13 mouse cellular contexts compared by ENCODE assay signal in the genomic region with DNA sequence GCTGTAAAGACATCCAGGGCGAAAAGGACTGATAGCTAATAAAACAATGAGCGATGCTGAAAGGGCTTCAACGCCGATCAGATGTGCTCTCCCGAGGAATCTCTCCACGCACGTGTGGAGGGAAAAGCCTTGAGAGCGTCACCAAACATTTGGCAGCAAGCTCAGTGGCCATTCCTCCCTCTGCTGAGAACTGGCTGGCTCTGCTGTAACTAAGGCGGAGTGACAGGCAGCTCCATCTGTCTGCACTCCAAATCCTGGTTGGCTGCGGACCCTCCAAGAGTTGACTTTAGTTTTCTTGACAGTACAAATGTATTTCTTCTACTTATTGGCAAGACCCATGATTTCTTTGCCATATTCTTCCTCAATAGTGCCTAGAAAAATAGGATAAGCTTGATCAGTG.
DNase-seq lines count a peak whose midpoint lies in the region; ATAC-seq and TF ChIP-seq lines count a peak whose summit lies in the region.
"Had no signal": no experiment of that assay in that cellular context is flagged by ENCODE, and none has a peak within 500 bp of the region (broad histone marks: within the 10 kb centered on the region; RNA-seq: fewer than 3 reads in every experiment).

No protein-coding gene starts in this region.

- intact Hi-C loops in gastrocnemius, adult 2 months (cut with DNase I): no loop called here
- intact Hi-C loops in left cerebral cortex, postnatal 14 days (cut with DNase I): no loop called here

- no peak overlapping the region for H3K4me2 ChIP-seq in embryonic facial prominence, embryonic 15.5 days (replicated peaks)
- no peak overlapping the region for H3K4me2 ChIP-seq in midbrain, embryonic 15.5 days
- H3K4me2 ChIP-seq: liver, embryonic 11.5 days; neural tube, embryonic 12.5 days had no signal

- H3K36me3 ChIP-seq in embryonic facial prominence, embryonic 15.5 days: no peaks in the 10 kb centered on the region
- H3K36me3 ChIP-seq in midbrain, embryonic 15.5 days (replicated peaks): no peaks in the 10 kb centered on the region
- H3K36me3 ChIP-seq: neural tube, embryonic 12.5 days had no signal

- no peak overlapping the region for H3K9ac ChIP-seq in embryonic facial prominence, embryonic 15.5 days
- H3K9ac ChIP-seq in midbrain, embryonic 15.5 days: no peak overlapping the region
- H3K9ac ChIP-seq: neural tube, embryonic 12.5 days had no signal

- no peak for TF ChIP-seq POLR2A in brain, embryonic 14.5 days (IDR thresholded peaks at IDR 0.05; ENCODE audit: borderline replicate concordance, extremely low read depth, insufficient read depth, insufficient read length, poor library complexity, severe bottlenecking)

- H3K4me3 ChIP-seq in gastrocnemius, adult 2 months: no peak overlapping the region
- no peak overlapping the region for H3K4me3 ChIP-seq in embryonic facial prominence, embryonic 15.5 days (replicated peaks)
- no peak overlapping the region for H3K4me3 ChIP-seq in midbrain, embryonic 15.5 days
- H3K4me3 ChIP-seq: neural tube, embryonic 12.5 days had no signal

- no peaks in the 10 kb centered on the region for H3K27me3 ChIP-seq in embryonic facial prominence, embryonic 15.5 days
- H3K27me3 ChIP-seq in midbrain, embryonic 15.5 days (replicated peaks): no peaks in the 10 kb centered on the region
- H3K27me3 ChIP-seq: neural tube, embryonic 12.5 days had no signal

- peak; percentile 25; the same call in 1 of the 2 replicates for ATAC-seq in embryonic facial prominence, embryonic 15.5 days (ENCODE audit: insufficient number of reproducible peaks, low FRiP score, low TSS enrichment, low read depth)
- ATAC-seq in midbrain, embryonic 15.5 days (replicated peaks): no peak
- ATAC-seq: CD4-positive, CD25-positive, alpha-beta regulatory T cell, adult 4 months had no signal

- TF ChIP-seq CTCF in gastrocnemius, adult 2 months (IDR thresholded peaks at IDR 0.05): no peak
- no peak for TF ChIP-seq CTCF in brain, embryonic 14.5 days (IDR thresholded peaks at IDR 0.05; ENCODE audit: borderline replicate concordance, extremely low read depth, insufficient read depth, insufficient read length)

- WGBS in embryonic facial prominence, embryonic 15.5 days: 48% methylated on average over 10 of the region's 10 CpGs
- WGBS in midbrain, embryonic 15.5 days: 79% methylated on average over 10 of the region's 10 CpGs

- peaks cover 29% of the 10 kb centered on the region for H3K4me1 ChIP-seq in embryonic facial prominence, embryonic 15.5 days
- no peaks in the 10 kb centered on the region for H3K4me1 ChIP-seq in midbrain, embryonic 15.5 days
- H3K4me1 ChIP-seq: neural tube, embryonic 12.5 days had no signal

- no peak overlapping the region for H3K27ac ChIP-seq in gastrocnemius, adult 2 months
- H3K27ac ChIP-seq in embryonic facial prominence, embryonic 15.5 days (replicated peaks): no peak overlapping the region; the same call in 1 of the 2 replicates
- no peak overlapping the region for H3K27ac ChIP-seq in midbrain, embryonic 15.5 days
- H3K27ac ChIP-seq: neural tube, embryonic 12.5 days had no signal

- DNase-seq in gastrocnemius, adult 2 months: peak; percentile 28
- no peak for DNase-seq in gastrocnemius, adult 8-10 months (ENCODE audit: low spot score in 2 of 2)
- DNase-seq in left cerebral cortex, postnatal 14 days (ENCODE audit: low spot score in 2 of 2): peak; percentile 35 to 40
- DNase-seq in left cerebral cortex, adult 8-10 months (ENCODE audit: low spot score in 2 of 2): no peak
- peak; percentile 68 for DNase-seq in brain, embryonic 14.5 days (ENCODE audit: low read depth)
- DNase-seq in kidney, adult 9 months: no peak
- DNase-seq: adrenal gland, adult 8-10 months; kidney, adult 8-10 months had no signal

- H3K9me3 ChIP-seq in embryonic facial prominence, embryonic 15.5 days (replicated peaks): no peaks in the 10 kb centered on the region
- no peaks in the 10 kb centered on the region for H3K9me3 ChIP-seq in midbrain, embryonic 15.5 days
- H3K9me3 ChIP-seq: neural tube, embryonic 12.5 days had no signal

Comparison
In these comparisons a context has a peak if more than half of its experiments do, and no peak if none do; other contexts are left out.
1. DNase-seq: peak in gastrocnemius, adult 2 months (single experiment), left cerebral cortex, postnatal 14 days (2 of 2) and brain, embryonic 14.5 days (single experiment); none in gastrocnemius, adult 8-10 months (0 of 2), left cerebral cortex, adult 8-10 months (0 of 2) and kidney, adult 9 months (single experiment).